ENCODE assay signal across 31 mouse cellular contexts in genomic region chr12:73647686-73648085, GRCm38 (mm10).
A peak's percentile ranks its signal among the peaks of the same experiment; 100 is the strongest.
DNase-seq lines count a peak whose midpoint lies in the region; ATAC-seq lines count a peak whose summit lies in the region.
"Had no signal": no experiment of that assay in that cellular context is flagged by ENCODE, and none has a peak within 500 bp of the region (broad histone marks: within the 10 kb centered on the region; RNA-seq: fewer than 3 reads in every experiment).

No protein-coding gene starts in this region.

- DNase-seq in embryonic facial prominence, embryonic 14.5 days (ENCODE audit: low spot score) = peak; percentile 22
- no peak for DNase-seq in embryonic facial prominence, embryonic 10.5 days (ENCODE audit: low spot score)
- peak; percentile 12 for DNase-seq in thymus, postnatal 0 days (ENCODE audit: low spot score)
- no peak for DNase-seq in thymus, postnatal 10 days (ENCODE audit: low spot score in 2 of 2)
- DNase-seq in brain, adult 2 months (ENCODE audit: low read depth, low spot score) = peak; percentile 43
- DNase-seq in natural killer cell, adult 2 months (ENCODE audit: low spot score in 2 of 2) = peak; percentile 22 to 41
- no peak for DNase-seq in layer of hippocampus, adult 9-11 months
- DNase-seq in cerebellum, postnatal 4 days (ENCODE audit: low spot score in 2 of 2) = no peak
- DNase-seq: adrenal gland, adult 8-10 months; cerebellum, adult 8-10 months; cerebellum, postnatal 25 days; gastrocnemius, postnatal 25 days; heart, adult 11 months; heart, postnatal 4 days; kidney, adult 2 months; kidney, postnatal 4 days; right cerebral cortex, adult 18-20 months; right cerebral cortex, postnatal 4 days had no signal

- no peaks in the 10 kb centered on the region for H3K9me3 ChIP-seq in embryonic facial prominence, embryonic 14.5 days (ENCODE audit: control insufficient read depth, low read length)
- no peaks in the 10 kb centered on the region for H3K9me3 ChIP-seq in embryonic facial prominence, embryonic 10.5 days
- H3K9me3 ChIP-seq: embryonic facial prominence, embryonic 12.5 days; heart, embryonic 12.5 days; hindbrain, embryonic 13.5 days; intestine, embryonic 15.5 days; limb, embryonic 13.5 days; lung, embryonic 15.5 days; midbrain, embryonic 10.5 days; midbrain, embryonic 15.5 days; neural tube, embryonic 12.5 days; stomach, embryonic 15.5 days had no signal

- 77% methylated on average over 2 of the region's 2 CpGs for WGBS in embryonic facial prominence, embryonic 14.5 days
- WGBS in embryonic facial prominence, embryonic 10.5 days = 90% methylated on average over 2 of the region's 2 CpGs

- no peaks in the 10 kb centered on the region for H3K27me3 ChIP-seq in embryonic facial prominence, embryonic 14.5 days (replicated peaks; ENCODE audit: control insufficient read depth, insufficient read depth, low read length)
- no peaks in the 10 kb centered on the region for H3K27me3 ChIP-seq in embryonic facial prominence, embryonic 10.5 days (replicated peaks; ENCODE audit: low read depth, poor library complexity, severe bottlenecking)
- H3K27me3 ChIP-seq: embryonic facial prominence, embryonic 12.5 days; heart, embryonic 12.5 days; hindbrain, embryonic 13.5 days; intestine, embryonic 15.5 days; limb, embryonic 13.5 days; lung, embryonic 15.5 days; midbrain, embryonic 15.5 days; neural tube, embryonic 12.5 days; stomach, embryonic 15.5 days had no signal

- no peak for ATAC-seq in embryonic facial prominence, embryonic 14.5 days (ENCODE audit: low read depth)
- ATAC-seq: intestine, embryonic 15.5 days; midbrain, embryonic 15.5 days had no signal

- H3K9ac ChIP-seq in embryonic facial prominence, embryonic 14.5 days (ENCODE audit: low read depth, low read length) = no peak overlapping the region
- H3K9ac ChIP-seq: embryonic facial prominence, embryonic 12.5 days; heart, embryonic 12.5 days; hindbrain, embryonic 13.5 days; intestine, embryonic 15.5 days; limb, embryonic 13.5 days; lung, embryonic 15.5 days; midbrain, embryonic 15.5 days; neural tube, embryonic 12.5 days; stomach, embryonic 15.5 days had no signal

- H3K36me3 ChIP-seq in embryonic facial prominence, embryonic 14.5 days (ENCODE audit: control insufficient read depth, insufficient read depth, low read length) = no peaks in the 10 kb centered on the region
- no peaks in the 10 kb centered on the region for H3K36me3 ChIP-seq in embryonic facial prominence, embryonic 10.5 days (replicated peaks)
- H3K36me3 ChIP-seq: embryonic facial prominence, embryonic 12.5 days; heart, embryonic 12.5 days; hindbrain, embryonic 13.5 days; intestine, embryonic 15.5 days; limb, embryonic 13.5 days; lung, embryonic 15.5 days; midbrain, embryonic 10.5 days; midbrain, embryonic 15.5 days; neural tube, embryonic 12.5 days; stomach, embryonic 15.5 days had no signal

- H3K4me2 ChIP-seq in embryonic facial prominence, embryonic 14.5 days (ENCODE audit: low read depth, low read length) = no peak overlapping the region
- H3K4me2 ChIP-seq: embryonic facial prominence, embryonic 12.5 days; heart, embryonic 12.5 days; hindbrain, embryonic 13.5 days; intestine, embryonic 15.5 days; limb, embryonic 13.5 days; liver, embryonic 11.5 days; lung, embryonic 15.5 days; midbrain, embryonic 15.5 days; neural tube, embryonic 12.5 days; stomach, embryonic 15.5 days had no signal

- H3K4me1 ChIP-seq in embryonic facial prominence, embryonic 14.5 days (ENCODE audit: control insufficient read depth, insufficient read depth, low read length) = no peaks in the 10 kb centered on the region
- H3K4me1 ChIP-seq in embryonic facial prominence, embryonic 10.5 days = peaks cover 2% of the 10 kb centered on the region; the same call in 1 of the 2 replicates
- H3K4me1 ChIP-seq: embryonic facial prominence, embryonic 12.5 days; hindbrain, embryonic 13.5 days; intestine, embryonic 15.5 days; limb, embryonic 13.5 days; lung, embryonic 15.5 days; midbrain, embryonic 10.5 days; midbrain, embryonic 15.5 days; neural tube, embryonic 12.5 days; stomach, embryonic 15.5 days had no signal

- H3K4me3 ChIP-seq in embryonic facial prominence, embryonic 14.5 days (ENCODE audit: low read depth, low read length) = no peak overlapping the region
- H3K4me3 ChIP-seq in embryonic facial prominence, embryonic 10.5 days = no peak overlapping the region
- H3K4me3 ChIP-seq: embryonic facial prominence, embryonic 12.5 days; erythroblast, embryonic 14.5 days; heart, embryonic 12.5 days; hindbrain, embryonic 13.5 days; intestine, embryonic 15.5 days; limb, embryonic 13.5 days; lung, embryonic 15.5 days; midbrain, embryonic 10.5 days; midbrain, embryonic 15.5 days; neural tube, embryonic 12.5 days; stomach, embryonic 15.5 days had no signal

- H3K27ac ChIP-seq in embryonic facial prominence, embryonic 14.5 days (replicated peaks; ENCODE audit: low read depth, low read length) = no peak overlapping the region
- no peak overlapping the region for H3K27ac ChIP-seq in embryonic facial prominence, embryonic 10.5 days (replicated peaks)
- H3K27ac ChIP-seq: embryonic facial prominence, embryonic 12.5 days; hindbrain, embryonic 13.5 days; intestine, embryonic 15.5 days; kidney, postnatal 0 days; limb, embryonic 13.5 days; lung, embryonic 15.5 days; midbrain, embryonic 10.5 days; midbrain, embryonic 15.5 days; neural tube, embryonic 12.5 days; stomach, embryonic 15.5 days had no signal

Comparison
In these comparisons a context has a peak if more than half of its experiments do, and no peak if none do; other contexts are left out.
1. DNase-seq: peak in embryonic facial prominence, embryonic 14.5 days (single experiment), thymus, postnatal 0 days (single experiment), brain, adult 2 months (single experiment) and natural killer cell, adult 2 months (2 of 2); none in embryonic facial prominence, embryonic 10.5 days (single experiment), thymus, postnatal 10 days (0 of 2), layer of hippocampus, adult 9-11 months (single experiment) and cerebellum, postnatal 4 days (0 of 2).